Mouse (Mus musculus) stomach, postnatal 0 days (tissue): ENCODE data around the gene Prkag3. TPM values are rescaled to one million over a fixed set of nuclear protein-coding genes. Genes with fewer than 3 reads are reported as not detected.

ENCODE experiments used
- ATAC-seq: fragments of 200-750 bp; cut with Nextera tagmentation; 2 replicates; pipeline ENCODE4 v1.8.0; 2017; ENCODE audit not compliant: low FRiP score, low TSS enrichment
- DNase-seq: peaks from one replicate; pipeline ENCODE4 v3.0.0-alpha.2; 2016; ENCODE audit warnings: low spot score
- H3K27ac ChIP-seq: fragments of 300-500 bp; sonication (generic); replicated peaks from 2 replicates; pipeline ENCODE4 v1.5.1; 2014; ENCODE audit warnings: mild to moderate bottlenecking, control low read depth
- H3K27me3 ChIP-seq: fragments of 300-500 bp; sonication (generic); 2 replicates; pipeline ENCODE4 v1.6.1; 2014; ENCODE audit warnings: low read length; ENCODE audit not compliant: control insufficient read depth, insufficient read depth
- H3K36me3 ChIP-seq: fragments of 300-500 bp; sonication (generic); 2 replicates; pipeline ENCODE4 v1.6.1; 2014; ENCODE audit warnings: low read length, mixed read lengths; ENCODE audit not compliant: control insufficient read depth, insufficient read depth
- H3K4me1 ChIP-seq: fragments of 300-500 bp; sonication (generic); replicated peaks from 2 replicates; pipeline ENCODE4 v1.6.1; 2014; ENCODE audit warnings: antibody characterized with exemption; ENCODE audit not compliant: control insufficient read depth, insufficient read depth
- H3K4me2 ChIP-seq: fragments of 300-500 bp; sonication (generic); replicated peaks from 2 replicates; pipeline ENCODE4 v1.6.1; 2014; ENCODE audit warnings: low read depth, mild to moderate bottlenecking, control low read depth, moderate library complexity
- H3K4me3 ChIP-seq: fragments of 300-500 bp; sonication (generic); 2 replicates; pipeline ENCODE4 v1.5.1; 2014; ENCODE audit warnings: low read depth, low read length, control low read depth
- H3K9ac ChIP-seq: fragments of 300-500 bp; sonication (generic); 2 replicates; pipeline ENCODE4 v1.6.1; 2014; ENCODE audit warnings: mild to moderate bottlenecking, low read length, control low read depth, mixed read lengths
- H3K9me3 ChIP-seq: fragments of 300-500 bp; sonication (generic); 2 replicates; pipeline ENCODE4 v1.6.1; 2016; ENCODE audit warnings: low read length; ENCODE audit not compliant: control insufficient read depth
- CTCF ChIP-seq: IDR thresholded peaks from 2 replicates; pipeline ENCODE4 v1.5.1; 2016; ENCODE audit warnings: antibody characterized with exemption, low read depth, mild to moderate bottlenecking, moderate library complexity
- EP300 ChIP-seq: optimal IDR thresholded peaks from 2 replicates; pipeline ENCODE3; 2016; ENCODE audit warnings: antibody characterized with exemption
- WGBS: fragments of 180-500 bp; shearing (Covaris S2); extraction: QIAGEN DNeasy Blood & Tissue Kit; methylation state at CpG from one replicate; pipeline ENCODE4 v1.1.7; 2014; 5-methylcytosine and 5-hydroxymethylcytosine counted together
- polyA plus RNA-seq: library from polyadenylated mRNA; unstranded; fragments of >200 nt; fragmentation: Nextera tagmentation; extraction: Ambion mirVana; gene quantifications from 2 replicates; pipeline ENCODE4 v1.2.1, GENCODE M21; 2015

Prkag3 gene
- polyA plus RNA-seq, 1 experiment from 2014 or later = 0.25 TPM

DNA sequence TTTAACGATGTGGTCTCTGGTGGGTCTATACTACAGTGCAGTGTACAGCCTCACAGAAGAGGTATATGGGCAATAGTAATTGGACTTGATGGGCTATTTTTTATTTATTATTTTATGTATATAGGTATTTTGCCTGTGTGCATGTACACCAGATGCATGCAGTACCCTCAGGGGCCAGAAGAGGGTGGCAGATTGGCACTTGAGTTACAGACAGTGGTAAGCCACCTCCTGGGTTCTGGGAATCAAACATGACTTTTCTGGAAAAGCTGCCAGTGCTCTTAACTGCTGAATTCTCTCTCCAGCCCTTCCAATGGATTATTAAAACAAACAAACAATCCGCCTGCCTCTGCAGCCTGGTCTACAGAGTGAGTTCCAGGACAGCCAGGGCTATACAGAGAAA is 25.3 kb downstream of the Prkag3 start:
- ATAC-seq = no peak
- WGBS = 73% methylated on average over 2 of the region's 2 CpGs
- Histone ChIP-seq H3K9me3 (no peaks in the 10 kb centered on the region), H3K27me3 (no peaks in the 10 kb centered on the region), H3K36me3 (no peaks in the 10 kb centered on the region), H3K27ac (no peak overlapping the region), H3K4me2 (no peak overlapping the region), H3K4me3 (no peak overlapping the region), H3K4me1 (no peaks in the 10 kb centered on the region), H3K9ac (no peak overlapping the region)
- TF ChIP-seq CTCF (peak; percentile 61), EP300 (no peak)
- DNase-seq = peak; percentile 27

DNA sequence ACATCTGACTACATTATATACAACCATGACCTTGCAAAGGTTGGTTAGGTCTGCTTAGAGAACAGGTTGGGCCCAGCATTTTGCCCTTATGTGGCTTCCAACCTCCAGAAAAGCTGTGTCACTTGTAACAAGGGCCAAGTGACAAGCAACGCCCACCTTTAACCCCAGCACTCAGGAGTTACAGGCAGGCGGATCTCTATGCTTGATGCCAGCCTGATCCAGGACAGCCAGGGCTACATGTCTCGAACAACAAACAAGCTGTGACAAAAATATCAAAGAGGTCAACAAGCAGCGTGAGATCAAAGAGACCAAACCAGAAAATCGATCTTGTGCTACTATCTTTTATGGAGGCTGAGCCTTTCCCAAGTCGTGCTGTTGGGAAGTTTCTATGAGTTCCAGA is 27.4 kb downstream of the Prkag3 start:
- Histone ChIP-seq H3K9me3 (no peaks in the 10 kb centered on the region), H3K4me1 (no peaks in the 10 kb centered on the region), H3K27ac (no peak overlapping the region), H3K4me3 (no peak overlapping the region), H3K9ac (no peak overlapping the region), H3K36me3 (no peaks in the 10 kb centered on the region), H3K4me2 (no peak overlapping the region), H3K27me3 (no peaks in the 10 kb centered on the region)
- DNase-seq = no peak
- TF ChIP-seq EP300 (no peak), CTCF (no peak)
- 61% methylated on average over 6 of the region's 6 CpGs for WGBS
- no peak for ATAC-seq

DNA sequence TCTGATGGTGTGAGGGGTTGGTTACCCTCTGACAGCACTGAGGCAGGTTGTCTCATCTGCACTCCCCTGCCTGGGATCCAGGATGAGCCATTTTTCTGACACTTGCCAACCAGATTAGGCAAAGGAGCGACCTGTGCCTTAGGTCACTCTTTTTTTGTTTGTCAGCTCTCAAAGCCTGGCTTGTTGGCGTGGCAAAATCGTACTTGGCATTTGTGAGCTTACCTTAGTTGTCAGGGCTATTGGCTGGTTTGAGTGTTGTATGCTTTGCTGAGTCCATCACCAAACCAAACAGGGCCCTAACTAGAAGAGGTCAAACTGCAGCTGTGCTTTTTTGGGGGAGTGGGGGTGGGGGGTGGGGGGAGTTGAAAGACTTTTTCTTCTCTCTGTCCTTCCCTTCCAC is 29.7 kb downstream of the Prkag3 start:
- 78% methylated on average over 3 of the region's 3 CpGs for WGBS
- no peaks in the 10 kb centered on the region for H3K9me3 ChIP-seq

DNA sequence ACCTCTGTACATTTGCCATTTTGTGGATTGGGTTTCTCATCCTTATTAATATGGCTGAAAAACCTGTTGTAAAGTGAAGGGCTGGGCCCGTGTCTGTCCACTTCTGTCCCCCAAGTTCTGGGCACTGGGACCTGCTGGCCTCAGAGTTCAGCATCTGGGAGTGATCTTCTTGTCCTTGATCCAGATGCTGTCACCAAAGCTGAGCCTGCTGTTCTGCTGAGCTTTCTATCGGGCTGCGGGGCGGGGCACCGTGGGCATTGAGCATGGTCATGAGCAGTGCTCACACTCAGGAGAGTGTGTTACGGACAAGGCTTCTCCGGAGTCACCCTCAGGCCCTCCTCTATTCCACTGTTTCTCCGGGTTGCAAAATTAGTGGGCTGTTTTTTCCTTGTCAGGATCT is 30.9 kb downstream of the Prkag3 start:
- H3K27me3 ChIP-seq = no peaks in the 10 kb centered on the region
- no peak overlapping the region for H3K4me3 ChIP-seq
- WGBS = 84% methylated on average over 8 of the region's 8 CpGs
- no peaks in the 10 kb centered on the region for H3K36me3 ChIP-seq
- no peaks in the 10 kb centered on the region for H3K9me3 ChIP-seq
- TF ChIP-seq CTCF (no peak), EP300 (no peak)
- ATAC-seq = no peak
- DNase-seq = no peak
- peaks cover 4% of the 10 kb centered on the region; the same call in 1 of the 2 replicates for H3K4me1 ChIP-seq
- no peak overlapping the region for H3K9ac ChIP-seq
- no peak overlapping the region for H3K4me2 ChIP-seq
- no peak overlapping the region for H3K27ac ChIP-seq

More for the DNA sequence above, 29.7 kb downstream of the Prkag3 start:
- Histone ChIP-seq H3K36me3 (no peaks in the 10 kb centered on the region), H3K4me3 (no peak overlapping the region), H3K27me3 (no peaks in the 10 kb centered on the region), H3K9ac (no peak overlapping the region), H3K27ac (no peak overlapping the region), H3K4me1 (no peaks in the 10 kb centered on the region), H3K4me2 (no peak overlapping the region)
- DNase-seq = no peak
- TF ChIP-seq EP300 (no peak), CTCF (no peak)
- no peak for ATAC-seq

DNA sequence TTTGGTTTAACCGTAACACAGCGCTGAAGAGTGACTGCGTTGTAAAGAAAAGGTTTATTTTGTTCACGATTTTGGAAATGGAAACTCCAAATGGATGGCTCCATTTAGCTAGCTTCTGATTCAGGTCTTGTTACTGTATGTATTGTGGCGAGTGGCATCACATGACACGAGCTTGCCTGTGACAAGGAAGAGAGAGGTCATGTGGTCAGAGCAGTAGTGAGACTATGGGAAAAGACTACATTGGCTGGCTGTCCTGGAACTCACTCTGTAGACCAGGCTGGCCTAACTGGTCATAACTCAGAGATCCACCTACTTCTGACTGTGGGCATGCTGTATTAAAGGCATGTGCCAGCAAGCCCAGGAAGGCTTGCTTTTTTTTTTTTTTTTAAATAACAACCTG is 33.1 kb downstream of the Prkag3 start:
- TF ChIP-seq EP300 = no peak
- TF ChIP-seq CTCF = no peak
- WGBS = 85% methylated on average over 6 of the region's 6 CpGs
- H3K4me2 ChIP-seq = no peak overlapping the region
- DNase-seq (no peak), ATAC-seq (no peak)
- no peaks in the 10 kb centered on the region for H3K9me3 ChIP-seq
- H3K4me3 ChIP-seq = no peak overlapping the region
- no peak overlapping the region for H3K27ac ChIP-seq
- H3K4me1 ChIP-seq = peaks cover 4% of the 10 kb centered on the region; the same call in 1 of the 2 replicates
- no peaks in the 10 kb centered on the region for H3K36me3 ChIP-seq
- no peaks in the 10 kb centered on the region for H3K27me3 ChIP-seq
- no peak overlapping the region for H3K9ac ChIP-seq

DNA sequence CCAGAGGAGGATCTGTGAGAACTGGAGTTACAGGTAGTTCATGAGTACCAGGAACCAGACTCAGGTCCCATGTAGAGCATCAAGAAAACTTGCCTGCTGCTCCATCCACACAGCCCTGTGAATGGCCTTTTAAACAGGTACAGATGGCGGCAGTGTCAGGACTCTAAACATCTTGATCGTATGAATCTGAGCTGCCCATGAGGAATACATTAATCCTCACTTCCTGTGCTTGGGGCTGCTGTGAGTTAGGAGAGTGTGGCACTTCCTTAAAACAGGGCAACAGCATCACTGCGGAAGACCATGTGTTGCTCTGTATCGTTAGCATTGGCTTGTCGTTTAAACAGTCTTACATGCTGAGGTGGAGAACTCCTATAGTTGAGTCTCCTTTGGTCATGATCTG is 33.6 kb downstream of the Prkag3 start:
- Histone ChIP-seq H3K9me3 (no peaks in the 10 kb centered on the region), H3K4me3 (no peak overlapping the region), H3K27me3 (no peaks in the 10 kb centered on the region), H3K27ac (no peak overlapping the region), H3K4me1 (peaks cover 4% of the 10 kb centered on the region; the same call in 1 of the 2 replicates), H3K36me3 (no peaks in the 10 kb centered on the region), H3K9ac (no peak overlapping the region), H3K4me2 (no peak overlapping the region)
- no peak for DNase-seq
- WGBS = 70% methylated on average over 5 of the region's 5 CpGs
- TF ChIP-seq EP300 (no peak), CTCF (no peak)
- ATAC-seq = no peak
